Mouse (Mus musculus): Measurements from ENCODE around the gene Scn4a. TPM values are rescaled to one million over a fixed set of nuclear protein-coding genes. Genes with fewer than 3 reads are reported as not detected.

Gene Scn4a
- polyA plus RNA-seq, 1 experiment from 2014 or later: 0.05 TPM

- no peak within 1 kb of the TSS for H3K9ac ChIP-seq (ENCODE audit: low read depth, low read length)
- H3K36me3 ChIP-seq (ENCODE audit: control insufficient read depth, insufficient read depth, low read length): no peaks in the 10 kb centered on the region
- no peak within 1 kb of the TSS for H3K4me3 ChIP-seq (ENCODE audit: low read depth, low read length)
- 10% methylated on average over 25 of the region's 25 CpGs for WGBS
- H3K9me3 ChIP-seq (ENCODE audit: control insufficient read depth, low read length): no peaks in the 10 kb centered on the region
- 0 out of 2 replicates have a peak within 1 kb of the TSS, but pooled peaks have one; percentile 2 for H3K4me2 ChIP-seq (replicated peaks; ENCODE audit: low read depth, low read length)
- DNase-seq (ENCODE audit: low spot score): peak; percentile 97
- H3K27me3 ChIP-seq (ENCODE audit: control insufficient read depth, insufficient read depth, low read length): no peaks in the 10 kb centered on the region
- H3K4me1 ChIP-seq (replicated peaks; ENCODE audit: control insufficient read depth, insufficient read depth, low read length): peaks cover 2% of the 10 kb centered on the region; the same call in 1 of the 2 replicates
- no peak within 1 kb of the TSS for H3K27ac ChIP-seq (ENCODE audit: low read depth, low read length)
- ATAC-seq (ENCODE audit: low FRiP score): peak; percentile 20; the same call in 1 of the 2 replicates
These were observed 76.6 kb downstream of the Scn4a start, which contains the start of gene Tcam1 for GRCm38 (mm10) chr11:106276454-106276853. Tcam1 (plus strand) TSS chr11:106276672.

- H3K9me3 ChIP-seq (ENCODE audit: control insufficient read depth, low read length): no peaks in the 10 kb centered on the region
- H3K27me3 ChIP-seq (ENCODE audit: control insufficient read depth, insufficient read depth, low read length): no peaks in the 10 kb centered on the region
- no peak overlapping the region for H3K27ac ChIP-seq (ENCODE audit: low read depth, low read length)
- H3K9ac ChIP-seq (ENCODE audit: low read depth, low read length): no peak overlapping the region
- H3K4me1 ChIP-seq (replicated peaks; ENCODE audit: control insufficient read depth, insufficient read depth, low read length): peaks cover 9% of the 10 kb centered on the region
- no peak overlapping the region for H3K4me3 ChIP-seq (ENCODE audit: low read depth, low read length)
- H3K4me2 ChIP-seq (replicated peaks; ENCODE audit: low read depth, low read length): no peak overlapping the region
- ATAC-seq (ENCODE audit: low FRiP score): no peak
- 89% methylated on average over 7 of the region's 7 CpGs for WGBS
- no peaks in the 10 kb centered on the region for H3K36me3 ChIP-seq (ENCODE audit: control insufficient read depth, insufficient read depth, low read length)
- peak; percentile 32 for DNase-seq (ENCODE audit: low spot score)
These were observed 78.1 kb downstream of the Scn4a start for GRCm38 (mm10) chr11:106274971-106275411.

GRCm38 (mm10) chr11:106274374-106274773 lies 78.7 kb downstream of the Scn4a start:
- H3K4me3 ChIP-seq (ENCODE audit: low read depth, low read length): no peak overlapping the region
- no peak overlapping the region for H3K4me2 ChIP-seq (replicated peaks; ENCODE audit: low read depth, low read length)
- no peaks in the 10 kb centered on the region for H3K36me3 ChIP-seq (ENCODE audit: control insufficient read depth, insufficient read depth, low read length)
- no peak overlapping the region for H3K9ac ChIP-seq (ENCODE audit: low read depth, low read length)
- no peak for ATAC-seq (ENCODE audit: low FRiP score)
- WGBS: 81% methylated on average over 1 of the region's 1 CpGs
- DNase-seq (ENCODE audit: low spot score): no peak
- peaks cover 9% of the 10 kb centered on the region for H3K4me1 ChIP-seq (replicated peaks; ENCODE audit: control insufficient read depth, insufficient read depth, low read length)
- no peak overlapping the region for H3K27ac ChIP-seq (ENCODE audit: low read depth, low read length)
- H3K9me3 ChIP-seq (ENCODE audit: control insufficient read depth, low read length): no peaks in the 10 kb centered on the region
- no peaks in the 10 kb centered on the region for H3K27me3 ChIP-seq (ENCODE audit: control insufficient read depth, insufficient read depth, low read length)

DNA sequence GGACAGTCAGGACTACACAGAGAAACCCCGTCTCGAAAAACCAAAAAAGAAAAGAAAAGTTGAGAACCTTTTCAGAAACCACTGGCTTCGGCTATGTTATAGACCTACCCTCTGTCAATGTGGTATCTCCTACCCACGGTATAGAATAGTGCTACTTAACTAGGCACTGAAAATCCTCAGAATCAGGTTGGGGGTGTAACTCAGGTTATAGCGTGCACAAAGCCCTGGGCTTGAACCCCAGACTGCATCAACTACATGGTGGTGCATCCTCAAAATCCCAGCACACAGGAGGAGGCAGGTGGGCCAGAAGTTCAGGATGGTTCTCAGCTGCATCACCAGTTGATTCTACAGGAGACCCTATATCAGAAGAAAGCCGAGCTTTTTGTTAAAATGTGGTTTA lies 79.3 kb downstream of the Scn4a start:
- peaks cover 14% of the 10 kb centered on the region for H3K4me1 ChIP-seq (replicated peaks; ENCODE audit: control insufficient read depth, insufficient read depth, low read length)

DNA sequence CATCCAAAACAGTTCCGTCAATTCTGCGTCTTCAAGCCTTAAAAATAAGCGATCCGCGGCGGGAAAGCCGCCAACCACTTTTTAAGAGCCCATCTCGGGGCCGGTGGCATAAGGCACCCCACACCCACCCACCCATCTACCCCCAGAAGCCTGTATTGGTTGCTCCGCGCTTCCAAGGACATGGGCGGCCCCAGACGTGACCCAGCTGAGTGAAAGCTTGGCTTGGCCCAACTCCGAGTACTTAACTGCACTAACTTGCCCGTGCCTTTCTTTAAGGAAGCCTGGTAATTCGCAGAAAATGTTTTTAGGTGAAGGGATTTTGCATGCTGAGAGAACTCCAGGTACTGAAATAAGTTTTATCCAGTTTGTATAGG lies 79.8 kb downstream of the Scn4a start:
- Histone ChIP-seq H3K4me1 (replicated peaks; ENCODE audit: control insufficient read depth, insufficient read depth, low read length) (peaks cover 17% of the 10 kb centered on the region), H3K27ac (ENCODE audit: low read depth, low read length) (peak overlapping the region; percentile 92), H3K4me3 (ENCODE audit: low read depth, low read length) (peak overlapping the region; percentile 99)

More for the DNA sequence above, 79.3 kb downstream of the Scn4a start:
- no peak overlapping the region for H3K27ac ChIP-seq (ENCODE audit: low read depth, low read length)
- 95% methylated on average over 6 of the region's 6 CpGs for WGBS
- H3K36me3 ChIP-seq (ENCODE audit: control insufficient read depth, insufficient read depth, low read length): no peaks in the 10 kb centered on the region
- no peak overlapping the region for H3K4me3 ChIP-seq (ENCODE audit: low read depth, low read length)
- no peaks in the 10 kb centered on the region for H3K9me3 ChIP-seq (ENCODE audit: control insufficient read depth, low read length)
- no peak overlapping the region for H3K4me2 ChIP-seq (replicated peaks; ENCODE audit: low read depth, low read length)
- ATAC-seq (ENCODE audit: low FRiP score) (no peak), DNase-seq (ENCODE audit: low spot score) (no peak)
- no peak overlapping the region for H3K9ac ChIP-seq (ENCODE audit: low read depth, low read length)
- H3K27me3 ChIP-seq (ENCODE audit: control insufficient read depth, insufficient read depth, low read length): no peaks in the 10 kb centered on the region

DNA sequence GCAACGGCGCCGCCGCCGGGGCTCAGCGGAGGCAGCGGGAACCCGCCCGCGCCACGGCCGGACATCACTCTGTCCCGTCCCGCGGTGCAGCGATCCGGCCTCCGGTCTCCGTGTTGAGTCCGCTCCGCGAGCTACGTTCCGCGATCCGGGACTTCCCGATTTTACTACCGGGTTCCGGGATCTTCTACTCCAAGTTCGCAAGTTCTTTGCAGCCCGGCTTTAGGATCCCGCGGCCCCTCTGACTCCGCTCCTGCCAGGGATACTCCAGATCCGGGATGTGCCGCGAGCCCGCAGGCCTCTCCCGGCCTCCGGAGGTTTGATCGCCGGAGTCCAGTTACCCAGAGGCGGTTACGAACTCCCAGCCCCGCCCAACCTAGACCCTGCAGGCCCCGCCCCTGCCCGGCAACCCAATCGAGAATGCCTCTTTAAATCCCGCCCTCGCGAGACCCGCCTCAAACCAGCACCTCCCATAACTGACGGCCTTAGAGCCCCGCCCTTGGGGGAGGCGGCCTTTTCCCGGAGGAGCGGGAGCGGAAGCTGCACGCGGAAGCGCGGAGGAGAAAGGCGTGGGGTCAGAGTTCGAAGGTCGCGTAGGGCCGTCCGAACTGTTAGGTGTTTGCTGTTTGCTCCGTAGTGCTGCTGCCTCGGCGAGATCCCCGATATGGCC lies 80.3 kb downstream of the Scn4a start, which contains the start of gene Smarcd2:
Smarcd2 (minus strand) TSS at position 329 of the 667 bp plus-strand sequence.
- peak within 1 kb of the TSS; percentile 99 for H3K4me3 ChIP-seq (ENCODE audit: low read depth, low read length)
- peak within 1 kb of the TSS; percentile 77 for H3K4me2 ChIP-seq (replicated peaks; ENCODE audit: low read depth, low read length)
- no peaks in the 10 kb centered on the region for H3K27me3 ChIP-seq (ENCODE audit: control insufficient read depth, insufficient read depth, low read length)
- H3K27ac ChIP-seq (ENCODE audit: low read depth, low read length): peak within 1 kb of the TSS; percentile 92
- H3K9me3 ChIP-seq (ENCODE audit: control insufficient read depth, low read length): no peaks in the 10 kb centered on the region
- DNase-seq (ENCODE audit: low spot score): peak; percentile 99
- H3K4me1 ChIP-seq (replicated peaks; ENCODE audit: control insufficient read depth, insufficient read depth, low read length): peaks cover 17% of the 10 kb centered on the region
- under 1% methylated on average over 57 of the region's 72 CpGs for WGBS
- peak; percentile 94 for ATAC-seq (ENCODE audit: low FRiP score)
- H3K36me3 ChIP-seq (ENCODE audit: control insufficient read depth, insufficient read depth, low read length): no peaks in the 10 kb centered on the region
- H3K9ac ChIP-seq (ENCODE audit: low read depth, low read length): peak within 1 kb of the TSS; percentile 97

More for the DNA sequence above, 79.8 kb downstream of the Scn4a start:
- DNase-seq (ENCODE audit: low spot score): no peak
- Histone ChIP-seq H3K4me2 (replicated peaks; ENCODE audit: low read depth, low read length) (peak overlapping the region; percentile 46), H3K9me3 (ENCODE audit: control insufficient read depth, low read length) (no peaks in the 10 kb centered on the region), H3K27me3 (ENCODE audit: control insufficient read depth, insufficient read depth, low read length) (no peaks in the 10 kb centered on the region), H3K36me3 (ENCODE audit: control insufficient read depth, insufficient read depth, low read length) (no peaks in the 10 kb centered on the region), H3K9ac (ENCODE audit: low read depth, low read length) (peak overlapping the region; percentile 49; the same call in 1 of the 2 replicates)
- peak; percentile 26 for ATAC-seq (ENCODE audit: low FRiP score)
- 23% methylated on average over 16 of the region's 16 CpGs for WGBS

DNA sequence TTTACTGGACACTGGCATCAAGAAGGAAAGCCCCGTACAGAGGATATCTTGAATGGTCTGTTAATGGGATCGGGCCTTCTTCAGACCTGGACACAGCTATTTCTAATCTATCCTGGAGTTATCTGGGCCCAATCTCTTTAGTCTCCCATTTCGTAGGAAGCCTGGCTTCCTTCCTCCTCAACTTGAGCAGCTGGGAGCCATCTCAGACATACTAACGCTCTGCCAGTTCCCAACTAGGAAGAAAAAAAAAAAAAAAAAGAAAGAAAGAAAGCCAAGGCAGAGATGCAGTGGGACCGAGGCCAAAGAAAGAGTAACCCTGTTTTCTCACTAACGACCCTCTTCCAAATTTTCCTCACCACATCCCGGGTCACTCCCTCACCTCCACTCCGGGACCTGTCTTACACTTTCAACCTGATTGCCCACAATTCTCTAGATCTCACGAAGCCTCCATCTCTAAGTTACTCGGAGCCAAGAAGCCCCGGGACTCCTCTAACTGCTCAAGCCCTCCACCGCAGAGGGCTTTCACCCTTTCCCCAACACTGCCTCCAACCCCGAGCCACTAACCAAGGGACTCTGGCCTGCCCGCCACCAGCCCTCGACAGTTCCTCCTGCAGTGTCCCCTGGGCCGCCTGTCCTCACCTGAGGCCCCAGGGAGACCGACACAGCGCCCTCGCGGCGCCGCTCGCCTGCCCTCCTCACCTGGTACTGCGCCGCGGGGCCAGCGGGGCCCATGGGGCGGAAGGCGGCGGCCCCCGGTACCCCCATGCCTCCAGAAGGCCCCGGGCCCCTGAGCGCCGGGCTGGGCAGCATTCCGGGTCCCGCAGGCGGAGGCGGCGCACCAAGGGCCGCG lies 81.1 kb downstream of the Scn4a start:
- peak; percentile 58 for DNase-seq (ENCODE audit: low spot score)

GRCm38 (mm10) chr11:106271131-106271793 lies 81.8 kb downstream of the Scn4a start:
- Histone ChIP-seq H3K9ac (ENCODE audit: low read depth, low read length) (peak overlapping the region; percentile 97), H3K9me3 (ENCODE audit: control insufficient read depth, low read length) (no peaks in the 10 kb centered on the region), H3K27ac (ENCODE audit: low read depth, low read length) (no peak overlapping the region), H3K4me3 (ENCODE audit: low read depth, low read length) (peak overlapping the region; percentile 99), H3K4me1 (replicated peaks; ENCODE audit: control insufficient read depth, insufficient read depth, low read length) (peaks cover 20% of the 10 kb centered on the region), H3K4me2 (replicated peaks; ENCODE audit: low read depth, low read length) (peak overlapping the region; percentile 77), H3K27me3 (ENCODE audit: control insufficient read depth, insufficient read depth, low read length) (no peaks in the 10 kb centered on the region), H3K36me3 (ENCODE audit: control insufficient read depth, insufficient read depth, low read length) (0 out of 2 replicates have a peak, but pooled peaks cover 4% of the 10 kb centered on the region)
- ATAC-seq (ENCODE audit: low FRiP score): no peak
- no peak for DNase-seq (ENCODE audit: low spot score)
- WGBS: 40% methylated on average over 5 of the region's 5 CpGs

More for the DNA sequence above, 81.1 kb downstream of the Scn4a start:
- 3% methylated on average over 40 of the region's 41 CpGs for WGBS
- ATAC-seq (ENCODE audit: low FRiP score): no peak; the same call in 1 of the 2 replicates
- H3K4me3 ChIP-seq (ENCODE audit: low read depth, low read length): peak overlapping the region; percentile 99
- H3K9me3 ChIP-seq (ENCODE audit: control insufficient read depth, low read length): no peaks in the 10 kb centered on the region
- no peaks in the 10 kb centered on the region for H3K36me3 ChIP-seq (ENCODE audit: control insufficient read depth, insufficient read depth, low read length)
- peak overlapping the region; percentile 92 for H3K27ac ChIP-seq (ENCODE audit: low read depth, low read length)
- H3K4me2 ChIP-seq (replicated peaks; ENCODE audit: low read depth, low read length): peak overlapping the region; percentile 77
- no peaks in the 10 kb centered on the region for H3K27me3 ChIP-seq (ENCODE audit: control insufficient read depth, insufficient read depth, low read length)
- H3K9ac ChIP-seq (ENCODE audit: low read depth, low read length): peak overlapping the region; percentile 97
- H3K4me1 ChIP-seq (replicated peaks; ENCODE audit: control insufficient read depth, insufficient read depth, low read length): peaks cover 20% of the 10 kb centered on the region

All from hindbrain, embryonic 11.5 days (tissue).